Mouse (Mus musculus) lung, postnatal 0 days (tissue): Measurements from ENCODE around the gene Dync1i2.

ENCODE experiments used
- CTCF ChIP-seq: IDR thresholded peaks from 2 replicates; pipeline ENCODE4 v1.5.1; 2016; ENCODE audit warnings: antibody characterized with exemption, mild to moderate bottlenecking
- EP300 ChIP-seq: IDR thresholded peaks from 2 replicates; pipeline ENCODE4 v1.6.1; 2016; ENCODE audit warnings: antibody characterized with exemption, mild to moderate bottlenecking, control low read depth

GRCm38 (mm10) chr2:71167211-71167610 lies 44.3 kb upstream of the Dync1i2 start:
- no peak for TF ChIP-seq CTCF
- TF ChIP-seq EP300, result no peak
